Mouse (Mus musculus) ES-Bruce4 (cell line): ENCODE measurements around the gene 4931406P16Rik.

Experiments
- CTCF ChIP-seq: IDR thresholded peaks from one replicate; pipeline ENCODE4 v1.8.1; 2011; ENCODE audit warnings: low read depth, low read length
- EP300 ChIP-seq: IDR thresholded peaks from 2 replicates; pipeline ENCODE4 v1.6.1; 2011; ENCODE audit warnings: low read depth, low read length; ENCODE audit not compliant: insufficient read depth
- POLR2A ChIP-seq: IDR thresholded peaks from one replicate; pipeline ENCODE4 v1.8.1; 2011; ENCODE audit warnings: low read length; ENCODE audit not compliant: insufficient read depth

GRCm38 (mm10) chr7:34327493-34327892, 14.1 kb upstream of the 4931406P16Rik start:
- TF ChIP-seq CTCF (no peak), POLR2A (no peak), EP300 (no peak)
